Mouse (Mus musculus) liver, postnatal 0 days (tissue): Measurements from ENCODE around the gene Rpl36a.

Experiments
- CTCF ChIP-seq: sonication (generic); IDR thresholded peaks from 2 replicates; pipeline ENCODE4 v1.5.1; 2016; ENCODE audit warnings: antibody characterized with exemption, low read depth
- EP300 ChIP-seq: IDR thresholded peaks from 2 replicates; pipeline ENCODE4 v1.6.1; 2016; ENCODE audit warnings: antibody characterized with exemption, low read depth, mild to moderate bottlenecking

DNA sequence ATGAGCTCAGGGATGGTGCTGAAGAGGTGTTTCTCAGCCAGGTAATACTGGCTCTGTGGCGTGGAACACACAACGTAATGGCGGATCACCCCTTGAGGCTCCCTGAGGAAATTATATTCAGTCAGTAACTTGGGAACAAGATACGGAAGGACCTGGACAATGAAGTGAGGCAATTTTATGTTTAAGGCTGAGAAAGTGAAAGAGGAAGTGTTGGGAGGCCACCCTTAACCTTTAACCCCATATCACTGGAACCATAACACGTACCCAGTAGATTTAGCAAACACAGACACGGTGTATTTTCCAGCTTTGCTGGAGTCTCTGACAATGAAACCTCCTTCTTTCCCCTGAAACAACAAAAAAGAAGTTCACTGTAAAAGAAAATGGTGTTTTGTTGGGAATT is 31.0 kb upstream of the Rpl36a start:
- TF ChIP-seq EP300, result no peak
- no peak for TF ChIP-seq CTCF
